Mouse (Mus musculus): Measurements from ENCODE around the gene Fastkd2. TPM values are rescaled to one million over a fixed set of nuclear protein-coding genes. Genes with fewer than 3 reads are reported as not detected.

Fastkd2 gene
- total and polyA plus RNA-seq, 2 experiments, result 2.3 to 19.2 TPM

DNA sequence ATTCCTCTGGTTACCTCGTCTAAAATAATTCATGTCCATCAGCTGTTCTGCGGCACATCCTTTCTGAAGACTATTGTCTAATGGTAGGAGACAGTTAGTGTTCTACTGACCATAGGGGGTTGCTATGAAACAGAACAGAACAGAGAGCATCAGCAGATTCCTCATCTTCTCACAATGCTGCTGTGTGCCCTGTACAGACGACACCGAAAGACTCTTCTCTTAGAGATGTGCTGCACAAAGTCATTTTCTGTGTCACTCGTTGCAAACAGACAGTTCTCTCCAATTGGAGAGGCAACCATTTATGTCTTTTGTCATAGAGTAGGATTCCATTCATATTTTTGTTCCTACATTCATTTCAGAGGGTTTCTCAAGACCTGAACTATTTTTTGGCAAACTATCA, 38.8 kb downstream of the Fastkd2 start, which contains the start of gene 4933402D24Rik:
Gene 4933402D24Rik (minus strand): TSS at position 101 of the 400 bp plus-strand sequence.
- TF ChIP-seq POLR2A (IDR thresholded peaks at IDR 0.05; ENCODE audit: extremely low read depth, insufficient read depth, low read length) (no peak), CTCF (IDR thresholded peaks at IDR 0.05; ENCODE audit: low read depth, low read length) (no peak)
- no peaks in the 10 kb centered on the region for H3K36me3 ChIP-seq (ENCODE audit: control insufficient read depth, insufficient read depth, low read length)
- no peak for DNase-seq (ENCODE audit: extremely low read depth, low read depth, low spot score)
- WGBS, result 86% methylated on average over 5 of the region's 5 CpGs
- H3K9ac ChIP-seq (ENCODE audit: low read depth, low read length), result no peak within 1 kb of the TSS
- no peaks in the 10 kb centered on the region for H3K27me3 ChIP-seq (ENCODE audit: control insufficient read depth, insufficient read depth, low read length)
- no peak within 1 kb of the TSS for H3K27ac ChIP-seq (replicated peaks; ENCODE audit: insufficient read depth, low read depth, low read length)
- no peak within 1 kb of the TSS for H3K4me3 ChIP-seq (ENCODE audit: insufficient read depth, low read depth, low read length)
- no peaks in the 10 kb centered on the region for H3K4me1 ChIP-seq (ENCODE audit: control insufficient read depth, insufficient read depth, low read length)
- no peaks in the 10 kb centered on the region for H3K79me2 ChIP-seq (ENCODE audit: control insufficient read depth, insufficient read depth, low read length)

DNA sequence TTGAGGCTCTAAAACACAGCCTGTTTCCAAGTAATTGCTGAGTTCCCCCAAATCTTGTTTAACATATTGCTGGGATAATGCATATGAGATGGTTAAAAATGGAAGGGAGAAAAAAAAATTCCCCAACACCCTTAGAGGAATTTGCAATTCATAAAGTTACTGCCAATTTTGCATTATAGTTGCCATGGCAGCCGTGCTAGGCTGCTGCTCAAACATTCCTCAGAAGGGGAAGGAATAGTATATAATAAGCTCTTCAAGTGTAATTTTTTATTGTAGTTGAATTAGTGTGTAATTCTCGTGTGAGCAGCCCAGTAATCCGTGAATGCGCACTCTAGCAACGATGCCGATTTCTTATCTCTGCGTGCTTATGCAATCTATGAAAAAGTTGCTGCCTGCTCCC, 39.9 kb downstream of the Fastkd2 start:
- no peak for TF ChIP-seq CTCF (IDR thresholded peaks at IDR 0.05; ENCODE audit: low read depth, low read length)
- no peak for TF ChIP-seq POLR2A (IDR thresholded peaks at IDR 0.05; ENCODE audit: extremely low read depth, insufficient read depth, low read length)
- Histone ChIP-seq H3K9ac (ENCODE audit: low read depth, low read length) (no peak overlapping the region), H3K79me2 (ENCODE audit: control insufficient read depth, insufficient read depth, low read length) (no peaks in the 10 kb centered on the region), H3K4me3 (ENCODE audit: insufficient read depth, low read depth, low read length) (no peak overlapping the region), H3K27ac (replicated peaks; ENCODE audit: insufficient read depth, low read depth, low read length) (no peak overlapping the region), H3K4me1 (ENCODE audit: control insufficient read depth, insufficient read depth, low read length) (no peaks in the 10 kb centered on the region), H3K27me3 (ENCODE audit: control insufficient read depth, insufficient read depth, low read length) (no peaks in the 10 kb centered on the region), H3K36me3 (ENCODE audit: control insufficient read depth, insufficient read depth, low read length) (no peaks in the 10 kb centered on the region)
- 81% methylated on average over 7 of the region's 7 CpGs for WGBS
- DNase-seq (ENCODE audit: extremely low read depth, low read depth, low spot score), result no peak

DNA sequence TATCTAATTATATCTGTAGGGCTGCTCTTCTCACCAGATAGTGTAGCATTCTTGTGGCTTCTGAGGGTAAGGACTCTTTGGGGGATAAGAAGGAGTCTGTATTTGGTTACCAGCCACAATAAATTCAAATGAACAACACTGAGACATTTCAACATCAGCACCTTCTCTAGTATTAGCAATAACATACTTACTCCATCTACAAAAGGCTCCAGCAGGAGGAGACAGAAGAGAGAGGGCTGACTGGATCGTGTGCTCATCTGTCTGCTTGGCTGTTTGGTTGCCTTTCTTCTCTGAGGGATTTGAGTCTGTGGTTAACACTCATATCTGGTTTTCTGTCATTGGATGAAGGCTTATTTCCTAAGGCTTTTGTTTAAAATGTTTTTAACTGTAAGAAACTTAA, 46.0 kb downstream of the Fastkd2 start:
- Histone ChIP-seq H3K4me1 (ENCODE audit: control insufficient read depth, insufficient read depth, low read length) (no peaks in the 10 kb centered on the region), H3K36me3 (ENCODE audit: control insufficient read depth, insufficient read depth, low read length) (no peaks in the 10 kb centered on the region), H3K4me3 (ENCODE audit: insufficient read depth, low read depth, low read length) (no peak overlapping the region), H3K27ac (replicated peaks; ENCODE audit: insufficient read depth, low read depth, low read length) (no peak overlapping the region), H3K27me3 (ENCODE audit: control insufficient read depth, insufficient read depth, low read length) (no peaks in the 10 kb centered on the region), H3K79me2 (ENCODE audit: control insufficient read depth, insufficient read depth, low read length) (no peaks in the 10 kb centered on the region), H3K9ac (ENCODE audit: low read depth, low read length) (no peak overlapping the region)
- TF ChIP-seq CTCF (IDR thresholded peaks at IDR 0.05; ENCODE audit: low read depth, low read length) (no peak), POLR2A (IDR thresholded peaks at IDR 0.05; ENCODE audit: extremely low read depth, insufficient read depth, low read length) (no peak)
- no peak for DNase-seq (ENCODE audit: extremely low read depth, low read depth, low spot score)
- 53% methylated on average over 1 of the region's 1 CpGs for WGBS

DNA sequence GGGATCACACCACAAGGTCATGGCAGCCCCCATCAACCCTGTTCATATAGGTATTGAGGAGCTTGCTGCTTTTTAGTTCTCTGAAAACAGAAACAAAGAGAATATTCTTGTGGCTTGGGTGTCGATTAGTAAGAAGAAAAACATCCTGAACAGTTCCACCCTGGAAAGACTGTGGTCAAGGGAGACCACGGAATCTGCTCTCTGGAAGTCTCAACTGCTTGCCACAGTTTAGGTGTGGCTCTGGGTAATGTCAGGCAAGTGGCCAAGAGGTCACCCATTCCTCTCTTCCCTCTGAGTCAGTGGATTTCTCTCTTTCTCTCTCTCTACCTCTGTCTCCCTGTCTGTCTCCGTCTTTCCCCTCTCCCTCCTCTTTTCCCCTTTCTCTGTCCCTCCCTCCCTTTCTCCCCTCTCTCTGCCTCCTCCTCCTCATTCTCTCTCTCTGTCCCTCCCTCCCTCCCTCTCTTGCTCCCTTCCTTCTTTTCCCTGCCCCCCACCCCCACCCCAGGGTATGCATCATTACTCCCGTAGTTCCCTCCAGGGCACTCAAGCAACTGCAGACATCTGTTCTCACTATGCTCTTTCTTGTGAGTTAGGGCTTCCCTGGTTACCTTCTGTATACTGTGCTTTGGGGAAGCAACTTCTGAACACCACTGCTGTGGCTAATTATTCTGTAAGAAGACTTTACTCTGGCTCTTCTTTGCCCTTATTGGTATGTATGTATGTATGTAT, 46.7 kb downstream of the Fastkd2 start:
- TF ChIP-seq CTCF (IDR thresholded peaks at IDR 0.05; ENCODE audit: low read depth, low read length) (no peak), POLR2A (IDR thresholded peaks at IDR 0.05; ENCODE audit: extremely low read depth, insufficient read depth, low read length) (no peak)
- Histone ChIP-seq H3K9ac (ENCODE audit: low read depth, low read length) (no peak overlapping the region), H3K36me3 (ENCODE audit: control insufficient read depth, insufficient read depth, low read length) (no peaks in the 10 kb centered on the region), H3K4me1 (ENCODE audit: control insufficient read depth, insufficient read depth, low read length) (no peaks in the 10 kb centered on the region), H3K27me3 (ENCODE audit: control insufficient read depth, insufficient read depth, low read length) (no peaks in the 10 kb centered on the region), H3K79me2 (ENCODE audit: control insufficient read depth, insufficient read depth, low read length) (no peaks in the 10 kb centered on the region), H3K27ac (replicated peaks; ENCODE audit: insufficient read depth, low read depth, low read length) (no peak overlapping the region), H3K4me3 (ENCODE audit: insufficient read depth, low read depth, low read length) (no peak overlapping the region)
- WGBS, result 72% methylated on average over 4 of the region's 4 CpGs
- DNase-seq (ENCODE audit: extremely low read depth, low read depth, low spot score), result no peak

DNA sequence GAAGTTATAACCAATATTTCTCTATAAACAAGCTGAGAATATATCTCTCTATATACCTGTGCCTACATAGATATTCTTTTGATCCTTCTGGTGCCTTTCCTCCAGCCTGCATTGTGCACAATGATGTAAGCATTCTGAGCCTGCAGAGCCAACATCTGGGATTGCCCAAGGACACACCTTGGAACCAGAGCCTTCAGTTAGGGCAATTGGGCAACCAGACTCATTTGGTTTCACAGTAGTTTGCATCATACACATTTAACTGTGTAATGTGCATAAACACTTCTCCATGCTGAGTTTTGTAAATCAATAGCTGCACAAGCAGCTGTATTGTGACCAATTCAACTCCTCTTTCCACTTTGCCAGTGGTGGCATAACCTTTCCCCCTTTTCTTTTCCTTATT, 63.9 kb downstream of the Fastkd2 start:
- Histone ChIP-seq H3K27ac (replicated peaks; ENCODE audit: insufficient read depth, low read depth, low read length) (no peak overlapping the region), H3K36me3 (ENCODE audit: control insufficient read depth, insufficient read depth, low read length) (no peaks in the 10 kb centered on the region), H3K4me3 (ENCODE audit: insufficient read depth, low read depth, low read length) (no peak overlapping the region), H3K9ac (ENCODE audit: low read depth, low read length) (no peak overlapping the region), H3K4me1 (ENCODE audit: control insufficient read depth, insufficient read depth, low read length) (no peaks in the 10 kb centered on the region), H3K27me3 (ENCODE audit: control insufficient read depth, insufficient read depth, low read length) (no peaks in the 10 kb centered on the region), H3K79me2 (ENCODE audit: control insufficient read depth, insufficient read depth, low read length) (no peaks in the 10 kb centered on the region)
- no peak for DNase-seq (ENCODE audit: extremely low read depth, low read depth, low spot score)
- TF ChIP-seq CTCF (IDR thresholded peaks at IDR 0.05; ENCODE audit: low read depth, low read length), result no peak
- no peak for TF ChIP-seq POLR2A (IDR thresholded peaks at IDR 0.05; ENCODE audit: extremely low read depth, insufficient read depth, low read length)

Other genes with a start within 250 kb of the Fastkd2 start
- gene Gm39653, start 114.6 kb upstream of the Fastkd2 start, total RNA-seq (2014; rRNA removed), result not detected in 2 replicates
- not detected in 2 replicates for gene Gm39653, start 114.6 kb upstream of the Fastkd2 start, polyA plus RNA-seq (2012; rRNA removed)
- not detected in 2 replicates for gene Dytn, start 43.7 kb upstream of the Fastkd2 start, total RNA-seq (2014; rRNA removed)
- not detected in 2 replicates for gene Dytn, start 43.7 kb upstream of the Fastkd2 start, polyA plus RNA-seq (2012; rRNA removed)
- gene Mdh1b, start 296 bp upstream of the Fastkd2 start, total RNA-seq (2014; rRNA removed), result 0.09 TPM in 1 of 2 replicates, not detected in the other
- not detected in 2 replicates for gene Mdh1b, start 296 bp upstream of the Fastkd2 start, polyA plus RNA-seq (2012; rRNA removed)
- gene 4933402D24Rik, start 38.7 kb downstream of the Fastkd2 start, total RNA-seq (2014; rRNA removed), result not detected in 2 replicates
- not detected in 2 replicates for gene 4933402D24Rik, start 38.7 kb downstream of the Fastkd2 start, polyA plus RNA-seq (2012; rRNA removed)